Comparison of ENCODE assay signal across 10 mouse cellular contexts in genomic region chr8:11730271-11730940, GRCm38 (mm10). TPM values are rescaled to one million over a fixed set of nuclear protein-coding genes. Genes with fewer than 3 reads are reported as not detected.
DNase-seq lines count a peak whose midpoint lies in the region; ATAC-seq and TF ChIP-seq lines count a peak whose summit lies in the region.
"Had no signal": no experiment of that assay in that cellular context is flagged by ENCODE, and none has a peak within 500 bp of the region (broad histone marks: within the 10 kb centered on the region; RNA-seq: fewer than 3 reads in every experiment).

No protein-coding gene starts in this region.

- peak; percentile 78 for DNase-seq in liver, adult 2 months (ENCODE audit: extremely low read depth, low read depth, low spot score)
- no peak for DNase-seq in liver
- peak; percentile 82 to 83 for DNase-seq in kidney, postnatal 36 days
- no peak for DNase-seq in frontal cortex, postnatal 14 days (ENCODE audit: low spot score in 2 of 2)
- DNase-seq in adrenal gland, adult (ENCODE audit: inconsistent age in 2 of 2, low spot score in 1 of 2), result no peak
- DNase-seq: thymus, postnatal 25 days had no signal

- H3K36me3 ChIP-seq in liver, adult 2 months (ENCODE audit: control insufficient read depth, insufficient read depth, low read length), result no peaks in the 10 kb centered on the region
- H3K36me3 ChIP-seq in forebrain, embryonic 13.5 days (ENCODE audit: poor library complexity, severe bottlenecking), result peaks cover 20% of the 10 kb centered on the region
- H3K36me3 ChIP-seq in neural tube, embryonic 14.5 days (ENCODE audit: control insufficient read depth, insufficient read depth, low read length), result no peaks in the 10 kb centered on the region

- peaks cover 21% of the 10 kb centered on the region; the same call in 1 of the 2 replicates for H3K79me2 ChIP-seq in liver, adult 2 months (ENCODE audit: control insufficient read depth, insufficient read depth, low read length)

- peak overlapping the region; percentile 80 for H3K4me2 ChIP-seq in forebrain, embryonic 13.5 days
- H3K4me2 ChIP-seq in neural tube, embryonic 14.5 days (ENCODE audit: low read depth, low read length), result peak overlapping the region; percentile 54

- no peak for ATAC-seq in forebrain, embryonic 13.5 days
- ATAC-seq in neural tube, embryonic 14.5 days (ENCODE audit: low read depth), result no peak
- no peak for ATAC-seq in monocyte, adult 5-6 weeks (replicated peaks; ENCODE audit: insufficient number of reproducible peaks, low FRiP score, low TSS enrichment, poor library complexity, severe bottlenecking)

- H3K27me3 ChIP-seq in liver, adult 2 months (ENCODE audit: control insufficient read depth, insufficient read depth, low read length), result no peaks in the 10 kb centered on the region
- H3K27me3 ChIP-seq in forebrain, embryonic 13.5 days, result peaks cover 10% of the 10 kb centered on the region
- no peaks in the 10 kb centered on the region for H3K27me3 ChIP-seq in neural tube, embryonic 14.5 days (ENCODE audit: control insufficient read depth, insufficient read depth, low read length)

- WGBS in liver, adult 2 months, result 40% methylated on average over 12 of the region's 12 CpGs
- 71% methylated on average over 12 of the region's 12 CpGs for WGBS in forebrain, embryonic 13.5 days
- 63% methylated on average over 12 of the region's 12 CpGs for WGBS in neural tube, embryonic 14.5 days

- H3K9me3 ChIP-seq in forebrain, embryonic 13.5 days (replicated peaks), result no peaks in the 10 kb centered on the region
- H3K9me3 ChIP-seq in neural tube, embryonic 14.5 days (ENCODE audit: control insufficient read depth, low read length), result no peaks in the 10 kb centered on the region

- peak overlapping the region; percentile 28 for H3K27ac ChIP-seq in liver, adult 2 months (replicated peaks; ENCODE audit: insufficient read depth, low read depth, low read length)
- H3K27ac ChIP-seq in forebrain, embryonic 13.5 days, result no peak overlapping the region
- no peak overlapping the region for H3K27ac ChIP-seq in neural tube, embryonic 14.5 days (ENCODE audit: low read depth, low read length)

- H3K9ac ChIP-seq in liver, adult 2 months (ENCODE audit: low read depth, low read length), result peak overlapping the region; percentile 1; the same call in 1 of the 2 replicates
- peak overlapping the region; percentile 98 for H3K9ac ChIP-seq in forebrain, embryonic 13.5 days
- no peak overlapping the region; the same call in 1 of the 2 replicates for H3K9ac ChIP-seq in neural tube, embryonic 14.5 days (replicated peaks; ENCODE audit: low read depth, low read length)

- H3K4me3 ChIP-seq in liver, adult 2 months (ENCODE audit: insufficient read depth, low read depth, low read length), result no peak overlapping the region
- H3K4me3 ChIP-seq in forebrain, embryonic 13.5 days, result peak overlapping the region; percentile 79
- peak overlapping the region; percentile 76; the same call in 1 of the 2 replicates for H3K4me3 ChIP-seq in neural tube, embryonic 14.5 days (ENCODE audit: low read depth, low read length)

- TF ChIP-seq POLR2A in liver, adult 2 months (IDR thresholded peaks at IDR 0.05; ENCODE audit: extremely low read depth, insufficient read depth, low read length), result no peak

- peaks cover 16% of the 10 kb centered on the region for H3K4me1 ChIP-seq in liver, adult 2 months (ENCODE audit: control insufficient read depth, insufficient read depth, low read length)
- H3K4me1 ChIP-seq in forebrain, embryonic 13.5 days, result peaks cover 33% of the 10 kb centered on the region
- H3K4me1 ChIP-seq in neural tube, embryonic 14.5 days (ENCODE audit: control insufficient read depth, insufficient read depth, low read length), result peaks cover 23% of the 10 kb centered on the region

- TF ChIP-seq CTCF in liver, adult 2 months (IDR thresholded peaks at IDR 0.05; ENCODE audit: low read depth, low read length), result no peak

RNA-seq across cellular contexts. Expression of gene Arhgef7, which starts 2.9 kb away (rescaled TPM):
- 15.8 and 19.3 TPM in 2 replicates for total RNA-seq in liver, adult 2 months (2014; rRNA removed)
- 11.0 and 12.4 TPM in 2 replicates for polyA plus RNA-seq in liver, adult 2 months (2012; rRNA removed)
- 58.5 and 61.8 TPM in 2 replicates for polyA plus RNA-seq in forebrain, embryonic 13.5 days (2015; fragmentation: Nextera tagmentation; extraction: Ambion mirVana)
- polyA plus RNA-seq in neural tube, embryonic 14.5 days (2014; fragmentation: Nextera tagmentation; extraction: Ambion mirVana), result 79.2 and 82.1 TPM in 2 replicates
- total RNA-seq in monocyte, adult 5-6 weeks (2017), result 24.6 to 43.1 TPM (median 27.3 TPM) in 3 replicates

RNA-seq across cellular contexts. Expression of gene 1700016D06Rik, which starts 29.5 kb away (rescaled TPM):
- not detected in 2 replicates for total RNA-seq in liver, adult 2 months (2014; rRNA removed)
- polyA plus RNA-seq in liver, adult 2 months (2012; rRNA removed), result not detected in 2 replicates
- not detected in 2 replicates for polyA plus RNA-seq in forebrain, embryonic 13.5 days (2015; fragmentation: Nextera tagmentation; extraction: Ambion mirVana)
- not detected in 2 replicates for polyA plus RNA-seq in neural tube, embryonic 14.5 days (2014; fragmentation: Nextera tagmentation; extraction: Ambion mirVana)
- total RNA-seq in monocyte, adult 5-6 weeks (2017), result not detected in 3 replicates
- polyA plus RNA-seq: liver, embryonic 16.5 days had no signal

Comparison
In these comparisons a context has a peak if more than half of its experiments do, and no peak if none do; other contexts are left out.
1. DNase-seq: peak in liver, adult 2 months (single experiment) and kidney, postnatal 36 days (2 of 2); none in liver (single experiment), frontal cortex, postnatal 14 days (0 of 2) and adrenal gland, adult (0 of 2).